23 mouse cellular contexts compared by ENCODE assay signal in genomic region chr9:61689516-61689915, GRCm38 (mm10).
A peak's percentile ranks its signal among the peaks of the same experiment; 100 is the strongest.
DNase-seq lines count a peak whose midpoint lies in the region; ATAC-seq lines count a peak whose summit lies in the region.
"Had no signal": no experiment of that assay in that cellular context is flagged by ENCODE, and none has a peak within 500 bp of the region (broad histone marks: within the 10 kb centered on the region; RNA-seq: fewer than 3 reads in every experiment).

No protein-coding gene starts in this region.

- WGBS in kidney, embryonic 16.5 days: 26% methylated on average over 5 of the region's 5 CpGs
- WGBS in limb, embryonic 13.5 days: 20% methylated on average over 5 of the region's 5 CpGs

- H3K27me3 ChIP-seq in kidney, embryonic 16.5 days (ENCODE audit: insufficient read depth, low read length): peaks cover 10% of the 10 kb centered on the region
- peaks cover 36% of the 10 kb centered on the region for H3K27me3 ChIP-seq in limb, embryonic 13.5 days
- H3K27me3 ChIP-seq: stomach, embryonic 15.5 days had no signal

- no peak for ATAC-seq in kidney, embryonic 16.5 days (ENCODE audit: low FRiP score, low TSS enrichment)
- no peak for ATAC-seq in limb, embryonic 13.5 days (ENCODE audit: low FRiP score, low read depth)
- ATAC-seq: forebrain, embryonic 15.5 days had no signal

- no peaks in the 10 kb centered on the region for H3K36me3 ChIP-seq in kidney, embryonic 16.5 days (ENCODE audit: insufficient read depth, low read length)
- H3K36me3 ChIP-seq in limb, embryonic 13.5 days: no peaks in the 10 kb centered on the region
- H3K36me3 ChIP-seq: embryonic facial prominence, embryonic 13.5 days; forebrain, embryonic 10.5 days; forebrain, embryonic 15.5 days; heart, embryonic 13.5 days; hindbrain, embryonic 15.5 days; midbrain, embryonic 12.5 days; neural tube, embryonic 12.5 days; stomach, embryonic 15.5 days had no signal

- H3K4me3 ChIP-seq in kidney, embryonic 16.5 days (ENCODE audit: low read length): no peak overlapping the region
- H3K4me3 ChIP-seq in limb, embryonic 13.5 days: no peak overlapping the region
- H3K4me3 ChIP-seq: embryonic facial prominence, embryonic 13.5 days; forebrain, embryonic 10.5 days; forebrain, embryonic 15.5 days; gastrocnemius, adult 2 months; heart, embryonic 13.5 days; hindbrain, embryonic 15.5 days; layer of hippocampus, adult 2 months; midbrain, embryonic 12.5 days; myocyte; neural tube, embryonic 12.5 days; stomach, embryonic 15.5 days had no signal

- H3K4me2 ChIP-seq in kidney, embryonic 16.5 days (replicated peaks; ENCODE audit: low read depth, low read length): no peak overlapping the region
- H3K4me2 ChIP-seq in limb, embryonic 13.5 days (replicated peaks): 0 out of 2 replicates have a peak overlapping the region, but pooled peaks have one; percentile 3
- H3K4me2 ChIP-seq: embryonic facial prominence, embryonic 13.5 days; forebrain, embryonic 15.5 days; heart, embryonic 13.5 days; hindbrain, embryonic 15.5 days; liver, embryonic 11.5 days; midbrain, embryonic 12.5 days; neural tube, embryonic 12.5 days; stomach, embryonic 15.5 days had no signal

- no peaks in the 10 kb centered on the region for H3K9me3 ChIP-seq in kidney, embryonic 16.5 days (ENCODE audit: low read length)
- H3K9me3 ChIP-seq in limb, embryonic 13.5 days: no peaks in the 10 kb centered on the region
- H3K9me3 ChIP-seq: embryonic facial prominence, embryonic 13.5 days; forebrain, embryonic 10.5 days; forebrain, embryonic 15.5 days; heart, embryonic 13.5 days; hindbrain, embryonic 15.5 days; midbrain, embryonic 12.5 days; neural tube, embryonic 12.5 days; stomach, embryonic 15.5 days had no signal

- H3K27ac ChIP-seq in kidney, embryonic 16.5 days (ENCODE audit: low read length): peak overlapping the region; percentile 35; the same call in 1 of the 2 replicates
- H3K27ac ChIP-seq in limb, embryonic 13.5 days: no peak overlapping the region
- H3K27ac ChIP-seq: embryonic facial prominence, embryonic 13.5 days; forebrain, embryonic 10.5 days; forebrain, embryonic 15.5 days; gastrocnemius, adult 2 months; heart, embryonic 13.5 days; hindbrain, embryonic 15.5 days; layer of hippocampus, adult 2 months; midbrain, embryonic 12.5 days; neural tube, embryonic 12.5 days had no signal

- no peaks in the 10 kb centered on the region for H3K4me1 ChIP-seq in kidney, embryonic 16.5 days (ENCODE audit: insufficient read depth, low read length)
- peaks cover 21% of the 10 kb centered on the region for H3K4me1 ChIP-seq in limb, embryonic 13.5 days
- H3K4me1 ChIP-seq: heart, embryonic 13.5 days; hindbrain, embryonic 15.5 days had no signal

- DNase-seq in kidney, adult 18-20 months: no peak
- DNase-seq in forelimb bud, embryonic 11.5 days (ENCODE audit: low read depth, low spot score): peak; percentile 65
- no peak for DNase-seq in left cerebral cortex, adult 8-10 months (ENCODE audit: low spot score in 2 of 2)
- DNase-seq in adrenal gland, adult 2 months: no peak
- DNase-seq: adrenal gland, adult 8-10 months; B cell, adult 2 months; cerebellum, adult 11 months; cerebellum, adult 9-11 months; left cerebral cortex, postnatal 4 days had no signal

- H3K9ac ChIP-seq in kidney, embryonic 16.5 days (replicated peaks; ENCODE audit: low read length): no peak overlapping the region
- no peak overlapping the region for H3K9ac ChIP-seq in limb, embryonic 13.5 days
- H3K9ac ChIP-seq: embryonic facial prominence, embryonic 13.5 days; forebrain, embryonic 15.5 days; heart, embryonic 13.5 days; hindbrain, embryonic 15.5 days; midbrain, embryonic 12.5 days; neural tube, embryonic 12.5 days; stomach, embryonic 15.5 days had no signal
